8 mouse cellular contexts compared by ENCODE assay signal in the genomic region with DNA sequence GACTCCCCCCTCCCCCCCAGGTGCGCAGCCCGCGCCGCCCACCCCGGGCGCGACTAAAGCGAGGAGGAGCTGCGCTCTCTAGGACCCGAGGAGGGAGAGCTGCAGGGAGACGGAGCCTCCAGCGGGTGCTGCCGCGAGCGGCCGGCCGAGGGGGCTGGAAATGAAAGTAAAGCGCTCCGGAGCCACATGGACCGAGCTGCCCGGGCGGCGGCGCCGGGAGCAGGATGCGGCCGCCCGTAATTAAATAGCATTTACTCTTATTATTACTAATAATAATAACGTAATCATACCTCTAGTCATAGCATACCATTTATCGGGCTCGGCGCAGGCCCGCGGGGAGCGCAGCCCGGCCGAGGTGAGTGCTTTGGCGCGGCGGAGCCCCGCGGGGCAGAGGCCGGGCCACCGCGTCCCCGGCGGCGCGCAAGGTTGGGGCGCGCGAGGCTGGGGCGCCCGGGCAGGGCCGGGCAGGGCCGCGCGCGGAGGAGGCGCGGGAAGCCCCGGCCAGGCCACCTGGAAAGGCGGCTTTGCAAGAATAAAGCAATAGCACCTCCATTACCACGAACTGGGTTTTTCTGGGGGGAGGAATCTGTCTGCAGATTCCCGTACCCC. TPM values are rescaled to one million over a fixed set of nuclear protein-coding genes. Genes with fewer than 3 reads are reported as not detected.
DNase-seq lines count a peak whose midpoint lies in the region; ATAC-seq lines count a peak whose summit lies in the region.

A gene (plus strand): TSS at position 66 of the 609 bp plus-strand sequence.
A gene (minus strand): TSS at position 539 of the 609 bp plus-strand sequence.

- peaks cover 14% of the 10 kb centered on the region for H3K36me3 ChIP-seq in embryonic facial prominence, embryonic 10.5 days (replicated peaks)
- H3K36me3 ChIP-seq in intestine, embryonic 16.5 days (ENCODE audit: control insufficient read depth, insufficient read depth, low read length) = no peaks in the 10 kb centered on the region
- peaks cover 10% of the 10 kb centered on the region; the same call in 1 of the 2 replicates for H3K36me3 ChIP-seq in midbrain, embryonic 10.5 days

- intact Hi-C loops in left cerebral cortex, postnatal 4 days (cut with DNase I) = no loop called here

- DNase-seq in monocyte, adult 2 months (ENCODE audit: low read depth in 1 of 2, low spot score in 2 of 2) = peak; percentile 11 to 16
- peak; percentile 86 for DNase-seq in embryonic facial prominence, embryonic 10.5 days (ENCODE audit: low spot score)
- DNase-seq in gonadal fat pad, adult 2 months (ENCODE audit: low read depth) = no peak
- peak; percentile 75 for DNase-seq in left cerebral cortex, postnatal 4 days
- DNase-seq in midbrain, embryonic 10.5 days (ENCODE audit: low spot score) = peak; percentile 80
- DNase-seq in skeletal muscle tissue, adult 2 months (ENCODE audit: low read depth, low spot score) = peak; percentile 53

- peak within 1 kb of the TSS; percentile 97 for H3K27ac ChIP-seq in embryonic facial prominence, embryonic 10.5 days (replicated peaks)
- peak within 1 kb of the TSS; percentile 80 for H3K27ac ChIP-seq in intestine, embryonic 16.5 days (ENCODE audit: low read length)
- peak within 1 kb of the TSS; percentile 99 for H3K27ac ChIP-seq in midbrain, embryonic 10.5 days (replicated peaks)

- H3K9ac ChIP-seq in intestine, embryonic 16.5 days (ENCODE audit: low read depth, low read length) = peak within 1 kb of the TSS; percentile 94

- H3K4me2 ChIP-seq in intestine, embryonic 16.5 days (ENCODE audit: low read depth, low read length) = peak within 1 kb of the TSS; percentile 81

- peaks cover 24% of the 10 kb centered on the region for H3K4me1 ChIP-seq in embryonic facial prominence, embryonic 10.5 days
- H3K4me1 ChIP-seq in intestine, embryonic 16.5 days (ENCODE audit: control insufficient read depth, insufficient read depth, low read length) = peaks cover 7% of the 10 kb centered on the region
- peaks cover 26% of the 10 kb centered on the region for H3K4me1 ChIP-seq in midbrain, embryonic 10.5 days

- no peaks in the 10 kb centered on the region for H3K9me3 ChIP-seq in embryonic facial prominence, embryonic 10.5 days
- H3K9me3 ChIP-seq in intestine, embryonic 16.5 days (ENCODE audit: control insufficient read depth, low read length) = no peaks in the 10 kb centered on the region
- H3K9me3 ChIP-seq in midbrain, embryonic 10.5 days (replicated peaks) = no peaks in the 10 kb centered on the region

- H3K4me3 ChIP-seq in embryonic facial prominence, embryonic 10.5 days = peak within 1 kb of the TSS; percentile 86
- H3K4me3 ChIP-seq in intestine, embryonic 16.5 days (ENCODE audit: low read length) = peak within 1 kb of the TSS; percentile 90
- H3K4me3 ChIP-seq in midbrain, embryonic 10.5 days = peak within 1 kb of the TSS; percentile 81

- H3K27me3 ChIP-seq in embryonic facial prominence, embryonic 10.5 days (replicated peaks; ENCODE audit: low read depth, poor library complexity, severe bottlenecking) = no peaks in the 10 kb centered on the region
- H3K27me3 ChIP-seq in intestine, embryonic 16.5 days (replicated peaks; ENCODE audit: control insufficient read depth, insufficient read depth, low read length) = no peaks in the 10 kb centered on the region
- H3K27me3 ChIP-seq in midbrain, embryonic 10.5 days (ENCODE audit: low read depth, poor library complexity, severe bottlenecking) = no peaks in the 10 kb centered on the region

- WGBS in embryonic facial prominence, embryonic 10.5 days = under 1% methylated on average over 65 of the region's 65 CpGs
- WGBS in intestine, embryonic 16.5 days = under 1% methylated on average over 63 of the region's 65 CpGs
- WGBS in midbrain, embryonic 10.5 days = under 1% methylated on average over 60 of the region's 65 CpGs

- no peak for ATAC-seq in monocyte, adult 5-6 weeks (replicated peaks; ENCODE audit: insufficient number of reproducible peaks, low FRiP score, low TSS enrichment, poor library complexity, severe bottlenecking)
- peak; percentile 88 for ATAC-seq in intestine, embryonic 16.5 days

RNA-seq across cellular contexts. Expression of the first gene that starts in this region (rescaled TPM):
- total RNA-seq in monocyte, adult 5-6 weeks (2017) = 6.6 to 14.2 TPM (median 7.1 TPM) in 3 replicates
- 50.3 and 52.0 TPM in 2 replicates for polyA plus RNA-seq in embryonic facial prominence, embryonic 10.5 days (2016; fragmentation: Nextera tagmentation; extraction: Ambion mirVana)
- 30.6 and 38.2 TPM in 2 replicates for polyA plus RNA-seq in gonadal fat pad, adult 2 months (2012; rRNA removed)
- 11.7 and 12.0 TPM in 2 replicates for polyA plus RNA-seq in intestine, embryonic 16.5 days (2015; fragmentation: Nextera tagmentation; extraction: Ambion mirVana)
- 100 to 1,000 TPM; 219 to 235 TPM for total RNA-seq in left cerebral cortex, postnatal 4 days (2021)
- polyA plus RNA-seq in midbrain, embryonic 10.5 days (2016; fragmentation: Nextera tagmentation; extraction: Ambion mirVana) = 36.3 and 41.4 TPM in 2 replicates

RNA-seq across cellular contexts. Expression of the second gene that starts in this region (rescaled TPM):
- 37.6 to 62.3 TPM (median 38.3 TPM) in 3 replicates for total RNA-seq in monocyte, adult 5-6 weeks (2017)
- 161 and 173 TPM in 2 replicates for polyA plus RNA-seq in embryonic facial prominence, embryonic 10.5 days (2016; fragmentation: Nextera tagmentation; extraction: Ambion mirVana)
- 30.1 and 30.4 TPM in 2 replicates for polyA plus RNA-seq in gonadal fat pad, adult 2 months (2012; rRNA removed)
- polyA plus RNA-seq in intestine, embryonic 16.5 days (2015; fragmentation: Nextera tagmentation; extraction: Ambion mirVana) = 81.1 and 90.4 TPM in 2 replicates
- 100 to 1,000 TPM; 170 to 180 TPM for total RNA-seq in left cerebral cortex, postnatal 4 days (2021)
- 187 and 192 TPM in 2 replicates for polyA plus RNA-seq in midbrain, embryonic 10.5 days (2016; fragmentation: Nextera tagmentation; extraction: Ambion mirVana)

Comparison
In these comparisons a context has a peak if more than half of its experiments do, and no peak if none do; other contexts are left out.
1. RNA of the first gene that starts in this region (total RNA-seq): 219 to 235 TPM in left cerebral cortex, postnatal 4 days; 6.6 to 14.2 TPM in monocyte, adult 5-6 weeks; every median in the first group is over 10 times any median in the second.
2. Peak in every context shown above with its lines, with median percentiles within 50 percentile points of each other: H3K27ac ChIP-seq and H3K4me3 ChIP-seq.